In the genomic region with DNA sequence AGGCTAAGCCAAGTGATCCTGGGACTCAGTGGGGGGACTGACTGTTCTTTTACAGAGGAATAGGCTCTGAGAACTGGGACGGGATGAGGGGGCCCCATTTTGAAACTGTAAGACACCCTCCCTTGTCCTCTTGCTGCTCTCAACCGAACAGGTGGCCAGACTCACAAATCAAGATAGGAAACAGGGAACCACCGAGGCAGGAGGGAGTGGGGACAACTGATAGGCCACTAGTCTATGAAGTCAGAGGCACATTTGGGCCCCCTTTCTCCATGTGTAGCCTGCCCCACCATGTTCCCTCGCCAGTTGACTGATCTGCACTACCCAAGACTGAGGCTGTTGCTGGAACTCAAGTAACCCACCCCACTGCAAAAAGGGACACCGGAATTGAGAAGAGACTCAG, we compare ENCODE assay signal across 18 mouse cellular contexts. TPM values are rescaled to one million over a fixed set of nuclear protein-coding genes. Genes with fewer than 3 reads are reported as not detected.
A peak's percentile ranks its signal among the peaks of the same experiment; 100 is the strongest.
DNase-seq lines count a peak whose midpoint lies in the region; ATAC-seq and TF ChIP-seq lines count a peak whose summit lies in the region.
"Had no signal": no experiment of that assay in that cellular context is flagged by ENCODE, and none has a peak within 500 bp of the region (broad histone marks: within the 10 kb centered on the region; RNA-seq: fewer than 3 reads in every experiment).

No protein-coding gene starts in this region.

- H3K36me3 ChIP-seq in heart, embryonic 13.5 days = no peaks in the 10 kb centered on the region
- peaks cover 16% of the 10 kb centered on the region for H3K36me3 ChIP-seq in G1E (replicated peaks)
- H3K36me3 ChIP-seq in intestine, postnatal 0 days (ENCODE audit: control insufficient read depth, insufficient read depth) = no peaks in the 10 kb centered on the region
- H3K36me3 ChIP-seq: limb, embryonic 12.5 days had no signal

- H3K9ac ChIP-seq in heart, embryonic 13.5 days = peak overlapping the region; percentile 8; the same call in 1 of the 2 replicates
- H3K9ac ChIP-seq in intestine, postnatal 0 days (ENCODE audit: low read depth, low read length) = no peak overlapping the region
- H3K9ac ChIP-seq: limb, embryonic 12.5 days had no signal

- H3K4me2 ChIP-seq in heart, embryonic 13.5 days = peak overlapping the region; percentile 89
- H3K4me2 ChIP-seq in intestine, postnatal 0 days (replicated peaks; ENCODE audit: low read depth) = 0 out of 2 replicates have a peak overlapping the region, but pooled peaks have one; percentile 17

- H3K9me3 ChIP-seq in heart, embryonic 13.5 days = no peaks in the 10 kb centered on the region
- H3K9me3 ChIP-seq in G1E (replicated peaks) = no peaks in the 10 kb centered on the region
- no peaks in the 10 kb centered on the region for H3K9me3 ChIP-seq in intestine, postnatal 0 days (ENCODE audit: control insufficient read depth)
- H3K9me3 ChIP-seq: limb, embryonic 12.5 days had no signal

- H3K27ac ChIP-seq in heart, embryonic 13.5 days (replicated peaks) = no peak overlapping the region
- no peak overlapping the region for H3K27ac ChIP-seq in intestine, postnatal 0 days (ENCODE audit: low read depth, low read length)
- H3K27ac ChIP-seq: limb, embryonic 12.5 days; macrophage had no signal

- DNase-seq in heart, adult 11 months = no peak
- DNase-seq in G1E (ENCODE audit: low spot score) = peak; percentile 46
- DNase-seq in cerebellum, postnatal 4 days (ENCODE audit: low spot score in 2 of 2) = no peak
- no peak for DNase-seq in right cerebral cortex, postnatal 36 days (ENCODE audit: low spot score in 2 of 2)
- DNase-seq in left cerebral cortex, adult 11 months (ENCODE audit: low spot score) = no peak
- DNase-seq: adrenal gland, postnatal 25 days; cerebellum, adult 11-12 months; gastrocnemius, postnatal 36 days; layer of hippocampus, adult 9-11 months; right cerebral cortex, postnatal 25 days had no signal

- peak overlapping the region; percentile 54; the same call in 1 of the 2 replicates for H3K4me3 ChIP-seq in heart, embryonic 13.5 days
- peak overlapping the region; percentile 72; the same call in 1 of the 2 replicates for H3K4me3 ChIP-seq in G1E (ENCODE audit: low read depth, low read length)
- H3K4me3 ChIP-seq in intestine, postnatal 0 days (ENCODE audit: low read depth, low read length) = no peak overlapping the region
- H3K4me3 ChIP-seq: limb, embryonic 12.5 days had no signal

- H3K4me1 ChIP-seq in heart, embryonic 13.5 days = peaks cover 49% of the 10 kb centered on the region
- H3K4me1 ChIP-seq in G1E (ENCODE audit: insufficient read depth, low read depth, low read length) = peaks cover 50% of the 10 kb centered on the region
- H3K4me1 ChIP-seq in intestine, postnatal 0 days (replicated peaks; ENCODE audit: control insufficient read depth, insufficient read depth, low read length) = peaks cover 19% of the 10 kb centered on the region

- H3K27me3 ChIP-seq in heart, embryonic 13.5 days (replicated peaks) = peaks cover 38% of the 10 kb centered on the region
- peaks cover 10% of the 10 kb centered on the region for H3K27me3 ChIP-seq in G1E (ENCODE audit: insufficient read depth, low read length)
- peaks cover 12% of the 10 kb centered on the region; the same call in 1 of the 2 replicates for H3K27me3 ChIP-seq in intestine, postnatal 0 days (replicated peaks; ENCODE audit: control insufficient read depth, insufficient read depth, low read length)

- no peak for ATAC-seq in heart, embryonic 13.5 days (ENCODE audit: extremely low read depth, insufficient number of reproducible peaks, low FRiP score, low TSS enrichment)
- no peak for ATAC-seq in G1E (ENCODE audit: extremely low read depth, insufficient number of reproducible peaks, low FRiP score, poor library complexity, severe bottlenecking)
- no peak for ATAC-seq in intestine, postnatal 0 days
- ATAC-seq in megakaryocyte-erythroid progenitor cell, adult 5-6 weeks (replicated peaks; ENCODE audit: low FRiP score, low TSS enrichment, poor library complexity, severe bottlenecking) = 0 out of 2 replicates have a peak, but pooled peaks have one; percentile 36

- 64% methylated on average over 5 of the region's 5 CpGs for WGBS in heart, embryonic 13.5 days
- WGBS in intestine, postnatal 0 days = 62% methylated on average over 5 of the region's 5 CpGs

- TF ChIP-seq CTCF in G1E (IDR thresholded peaks at IDR 0.05; ENCODE audit: low read depth, low read length) = no peak
- no peak for TF ChIP-seq CTCF in intestine, postnatal 0 days (IDR thresholded peaks at IDR 0.05; ENCODE audit: low read depth)

RNA-seq across cellular contexts. Expression of gene Aqp3, which starts 1.2 kb away (rescaled TPM):
- polyA plus RNA-seq in heart, embryonic 13.5 days (2015; fragmentation: Nextera tagmentation; extraction: Ambion mirVana) = 0.87 and 1.2 TPM in 2 replicates
- total RNA-seq in G1E (2014; fragmentation: Nextera tagmentation) (not detected in 2 replicates), G1E (2017) (0.76 and 0.98 TPM in 2 replicates)
- 1.1 and 1.9 TPM in 2 replicates for polyA plus RNA-seq in G1E (2012)
- 4.1 and 7.4 TPM in 2 replicates for polyA plus RNA-seq in intestine, postnatal 0 days (2015; fragmentation: Nextera tagmentation; extraction: Ambion mirVana)
- 1.1 TPM in 1 of 2 replicates, not detected in the other for total RNA-seq in megakaryocyte-erythroid progenitor cell, adult 5-6 weeks (2014; fragmentation: Nextera tagmentation)
- 1.2 TPM in 1 of 2 replicates, not detected in the other for total RNA-seq in megakaryocyte-erythroid progenitor cell, adult 5-6 weeks (2017)
- total RNA-seq: adrenal gland, postnatal 25 days; gastrocnemius, postnatal 36 days; heart, postnatal 25 days had no signal
- polyA plus RNA-seq: macrophage had no signal

RNA-seq across cellular contexts. Expression of gene Nol6, which starts 27.5 kb away (rescaled TPM):
- 15.7 and 18.2 TPM in 2 replicates for polyA plus RNA-seq in heart, embryonic 13.5 days (2015; fragmentation: Nextera tagmentation; extraction: Ambion mirVana)
- 28.5 and 29.9 TPM in 2 replicates for total RNA-seq in G1E (2014; fragmentation: Nextera tagmentation)
- total RNA-seq in G1E (2017) = 14.8 and 15.9 TPM in 2 replicates
- 73.1 and 82.3 TPM in 2 replicates for polyA plus RNA-seq in G1E (2012)
- polyA plus RNA-seq in intestine, postnatal 0 days (2015; fragmentation: Nextera tagmentation; extraction: Ambion mirVana) = 7.7 and 8.4 TPM in 2 replicates
- 44.6 and 49.1 TPM in 2 replicates for total RNA-seq in megakaryocyte-erythroid progenitor cell, adult 5-6 weeks (2014; fragmentation: Nextera tagmentation)
- 24.8 and 26.9 TPM in 2 replicates for total RNA-seq in megakaryocyte-erythroid progenitor cell, adult 5-6 weeks (2017)

RNA-seq across cellular contexts. Expression of gene Ube2r2, which starts 38.7 kb away (rescaled TPM):
- polyA plus RNA-seq in heart, embryonic 13.5 days (2015; fragmentation: Nextera tagmentation; extraction: Ambion mirVana) = 73.3 and 75.3 TPM in 2 replicates
- total RNA-seq in G1E (2014; fragmentation: Nextera tagmentation) (220 and 322 TPM in 2 replicates), G1E (2017) (35.7 and 44.8 TPM in 2 replicates)
- polyA plus RNA-seq in G1E (2012) = 40.8 and 40.9 TPM in 2 replicates
- polyA plus RNA-seq in intestine, postnatal 0 days (2015; fragmentation: Nextera tagmentation; extraction: Ambion mirVana) = 64.5 and 67.9 TPM in 2 replicates
- 86.7 and 101 TPM in 2 replicates for total RNA-seq in megakaryocyte-erythroid progenitor cell, adult 5-6 weeks (2014; fragmentation: Nextera tagmentation)
- total RNA-seq in megakaryocyte-erythroid progenitor cell, adult 5-6 weeks (2017) = 36.5 and 46.2 TPM in 2 replicates

RNA-seq across cellular contexts. Expression of gene Aqp7, which starts 48.9 kb away (rescaled TPM):
- polyA plus RNA-seq in heart, embryonic 13.5 days (2015; fragmentation: Nextera tagmentation; extraction: Ambion mirVana) = not detected in 2 replicates
- total RNA-seq in G1E (2014; fragmentation: Nextera tagmentation) (not detected in 2 replicates), G1E (2017) (not detected in 2 replicates)
- not detected in 2 replicates for polyA plus RNA-seq in G1E (2012)
- 9.9 and 14.1 TPM in 2 replicates for polyA plus RNA-seq in intestine, postnatal 0 days (2015; fragmentation: Nextera tagmentation; extraction: Ambion mirVana)
- total RNA-seq in megakaryocyte-erythroid progenitor cell, adult 5-6 weeks (2014; fragmentation: Nextera tagmentation) = not detected in 2 replicates
- not detected in 2 replicates for total RNA-seq in megakaryocyte-erythroid progenitor cell, adult 5-6 weeks (2017)
- polyA plus RNA-seq: C2C12; embryonic facial prominence, embryonic 11.5 days; limb, embryonic 12.5 days; macrophage had no signal
